Comparison of ENCODE assay signal across 27 mouse cellular contexts in genomic region chr4:63247991-63248390, GRCm38 (mm10). TPM values are rescaled to one million over a fixed set of nuclear protein-coding genes. Genes with fewer than 3 reads are reported as not detected.
DNase-seq lines count a peak whose midpoint lies in the region; ATAC-seq and TF ChIP-seq lines count a peak whose summit lies in the region.
"Had no signal": no experiment of that assay in that cellular context is flagged by ENCODE, and none has a peak within 500 bp of the region (broad histone marks: within the 10 kb centered on the region; RNA-seq: fewer than 3 reads in every experiment).

No protein-coding gene starts in this region.

- no peak for DNase-seq in neural tube, embryonic 10.5 days (ENCODE audit: extremely low spot score, low spot score)
- DNase-seq in ZHBTc4 (ENCODE audit: low read depth, low spot score): peak; percentile 4
- no peak for DNase-seq in thymus, postnatal 25 days
- no peak for DNase-seq in lung, postnatal 25 days (ENCODE audit: low spot score)
- DNase-seq: adrenal gland, adult 8-10 months; adrenal gland, postnatal 25 days; cerebellum, adult 11-12 months; cerebellum, adult 8-10 months; cerebellum, postnatal 10 days; cerebellum, postnatal 36 days; embryo, embryonic 11 days; gastrocnemius, postnatal 36 days; heart, adult 2 months; heart, postnatal 14 days; heart, postnatal 4 days had no signal

- H3K9ac ChIP-seq in intestine, postnatal 0 days (ENCODE audit: low read depth, low read length): no peak overlapping the region
- no peak overlapping the region for H3K9ac ChIP-seq in intestine, embryonic 15.5 days
- no peak overlapping the region for H3K9ac ChIP-seq in neural tube, embryonic 13.5 days
- H3K9ac ChIP-seq: embryonic facial prominence, embryonic 13.5 days; forebrain, embryonic 12.5 days; forebrain, embryonic 15.5 days; heart, embryonic 13.5 days; hindbrain, embryonic 15.5 days had no signal

- peaks cover 4% of the 10 kb centered on the region; the same call in 1 of the 2 replicates for H3K36me3 ChIP-seq in intestine, postnatal 0 days (ENCODE audit: control insufficient read depth, insufficient read depth)
- 0 out of 2 replicates have a peak, but pooled peaks cover under 1% of the 10 kb centered on the region for H3K36me3 ChIP-seq in intestine, embryonic 15.5 days
- no peaks in the 10 kb centered on the region for H3K36me3 ChIP-seq in neural tube, embryonic 13.5 days
- H3K36me3 ChIP-seq: forebrain, embryonic 12.5 days; forebrain, embryonic 15.5 days; heart, embryonic 10.5 days; hindbrain, embryonic 15.5 days had no signal

- no peak for ATAC-seq in intestine, postnatal 0 days
- no peak for ATAC-seq in intestine, embryonic 15.5 days
- 0 out of 2 replicates have a peak, but pooled peaks have one; percentile 7 for ATAC-seq in neural tube, embryonic 13.5 days (ENCODE audit: low read depth)
- ATAC-seq: activated CD4-positive, CD25-positive, alpha-beta regulatory T cell, adult 4 months; forebrain, embryonic 15.5 days had no signal

- no peak overlapping the region for H3K27ac ChIP-seq in intestine, postnatal 0 days (ENCODE audit: low read depth, low read length)
- H3K27ac ChIP-seq in intestine, embryonic 15.5 days: no peak overlapping the region
- no peak overlapping the region for H3K27ac ChIP-seq in neural tube, embryonic 13.5 days (replicated peaks)
- H3K27ac ChIP-seq: embryonic facial prominence, embryonic 10.5 days; embryonic facial prominence, embryonic 13.5 days; forebrain, embryonic 12.5 days; forebrain, embryonic 15.5 days; heart, adult 2 months; heart, embryonic 10.5 days; heart, embryonic 13.5 days; hindbrain, embryonic 15.5 days had no signal

- no peak overlapping the region for H3K4me3 ChIP-seq in intestine, postnatal 0 days (ENCODE audit: low read depth, low read length)
- no peak overlapping the region for H3K4me3 ChIP-seq in intestine, embryonic 15.5 days (replicated peaks)
- H3K4me3 ChIP-seq in neural tube, embryonic 13.5 days: no peak overlapping the region
- H3K4me3 ChIP-seq: embryonic facial prominence, embryonic 10.5 days; embryonic facial prominence, embryonic 13.5 days; erythroblast, embryonic 14.5 days; forebrain, embryonic 12.5 days; forebrain, embryonic 15.5 days; heart, adult 2 months; heart, embryonic 10.5 days; heart, embryonic 13.5 days; hindbrain, embryonic 15.5 days had no signal

- H3K4me2 ChIP-seq in intestine, postnatal 0 days (replicated peaks; ENCODE audit: low read depth): no peak overlapping the region
- H3K4me2 ChIP-seq in intestine, embryonic 15.5 days (replicated peaks): no peak overlapping the region
- H3K4me2 ChIP-seq in neural tube, embryonic 13.5 days: no peak overlapping the region
- H3K4me2 ChIP-seq: embryonic facial prominence, embryonic 13.5 days; forebrain, embryonic 12.5 days; forebrain, embryonic 15.5 days; heart, embryonic 13.5 days; hindbrain, embryonic 15.5 days had no signal

- no peaks in the 10 kb centered on the region for H3K9me3 ChIP-seq in intestine, postnatal 0 days (ENCODE audit: control insufficient read depth)
- H3K9me3 ChIP-seq in intestine, embryonic 15.5 days: no peaks in the 10 kb centered on the region
- H3K9me3 ChIP-seq in neural tube, embryonic 13.5 days: no peaks in the 10 kb centered on the region
- H3K9me3 ChIP-seq: embryonic facial prominence, embryonic 10.5 days; embryonic facial prominence, embryonic 13.5 days; forebrain, embryonic 12.5 days; forebrain, embryonic 15.5 days; heart, embryonic 10.5 days; heart, embryonic 13.5 days; hindbrain, embryonic 15.5 days had no signal

- no peaks in the 10 kb centered on the region for H3K27me3 ChIP-seq in intestine, postnatal 0 days (replicated peaks; ENCODE audit: control insufficient read depth, insufficient read depth, low read length)
- H3K27me3 ChIP-seq in intestine, embryonic 15.5 days (replicated peaks): no peaks in the 10 kb centered on the region
- H3K27me3 ChIP-seq in neural tube, embryonic 13.5 days: no peaks in the 10 kb centered on the region
- H3K27me3 ChIP-seq: embryonic facial prominence, embryonic 13.5 days; forebrain, embryonic 12.5 days; forebrain, embryonic 15.5 days; heart, embryonic 13.5 days; hindbrain, embryonic 15.5 days had no signal

- H3K4me1 ChIP-seq in intestine, postnatal 0 days (replicated peaks; ENCODE audit: control insufficient read depth, insufficient read depth, low read length): no peaks in the 10 kb centered on the region
- H3K4me1 ChIP-seq in intestine, embryonic 15.5 days (replicated peaks): peaks cover 3% of the 10 kb centered on the region; the same call in 1 of the 2 replicates
- H3K4me1 ChIP-seq in neural tube, embryonic 13.5 days (replicated peaks): peaks cover 11% of the 10 kb centered on the region
- H3K4me1 ChIP-seq: embryonic facial prominence, embryonic 10.5 days; forebrain, embryonic 12.5 days; forebrain, embryonic 15.5 days; heart, embryonic 13.5 days had no signal

- TF ChIP-seq CTCF in intestine, postnatal 0 days (IDR thresholded peaks at IDR 0.05; ENCODE audit: low read depth): peak; percentile 35

RNA-seq across cellular contexts. Expression of gene Col27a1, which starts 34.2 kb away (rescaled TPM):
- 5.0 and 7.2 TPM in 2 replicates for polyA plus RNA-seq in intestine, postnatal 0 days (2015; fragmentation: Nextera tagmentation; extraction: Ambion mirVana)
- polyA plus RNA-seq in intestine, embryonic 15.5 days (2015; fragmentation: Nextera tagmentation; extraction: Ambion mirVana): 13.1 and 13.3 TPM in 2 replicates
- 3.0 and 4.6 TPM in 2 replicates for polyA plus RNA-seq in neural tube, embryonic 13.5 days (2015; fragmentation: Nextera tagmentation; extraction: Ambion mirVana)
